Mouse (Mus musculus) bone marrow macrophage, adult 2 months (primary cell): ENCODE measurements at regions not wholly inside any gene's neighbourhood (a gene's known extent, or its start where the extent isn't known, plus 50 kb on each side); places are given as distances from the start of the nearest gene placed in this dataset.

Experiments used
- CTCF ChIP-seq: IDR thresholded peaks from 2 replicates; pipeline ENCODE4 v1.5.1; 2012; ENCODE audit warnings: low read depth, mild to moderate bottlenecking, low read length, moderate library complexity
- POLR2A ChIP-seq: IDR thresholded peaks from 2 replicates; pipeline ENCODE4 v1.6.1; 2012; ENCODE audit warnings: mild to moderate bottlenecking, low read depth, low read length, borderline replicate concordance

- TF ChIP-seq CTCF (no peak), POLR2A (no peak)
Observed at GRCm38 (mm10) chr9:14133372-14133771, 141.5 kb upstream of the Sesn3 start.
